Comparison of ENCODE assay signal across 10 mouse cellular contexts in the genomic region with DNA sequence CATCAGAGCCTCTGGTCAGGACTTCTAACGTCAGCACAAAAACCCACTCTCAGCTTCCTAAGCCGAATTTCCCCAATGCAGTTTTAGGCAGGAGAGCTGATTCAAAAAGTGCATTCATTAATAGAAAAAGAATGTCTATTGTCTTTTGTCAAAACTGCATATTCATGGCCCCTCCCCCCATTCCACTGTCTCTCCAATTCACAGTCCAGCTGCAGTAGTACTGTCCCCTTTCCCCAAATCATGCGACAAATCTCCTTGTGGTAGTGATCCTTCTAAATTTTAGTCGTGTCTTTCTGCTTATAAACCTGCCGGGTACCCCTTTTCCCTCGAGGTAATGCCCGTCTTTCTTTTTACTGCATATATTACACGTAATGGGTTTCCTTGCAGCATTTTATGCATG. TPM values are rescaled to one million over a fixed set of nuclear protein-coding genes. Genes with fewer than 3 reads are reported as not detected.
DNase-seq lines count a peak whose midpoint lies in the region; ATAC-seq lines count a peak whose summit lies in the region.
"Had no signal": no experiment of that assay in that cellular context is flagged by ENCODE, and none has a peak within 500 bp of the region (broad histone marks: within the 10 kb centered on the region; RNA-seq: fewer than 3 reads in every experiment).

No protein-coding gene starts in this region.

- no peak overlapping the region for H3K4me3 ChIP-seq in liver, embryonic 12.5 days
- H3K4me3 ChIP-seq in liver, embryonic 11.5 days (ENCODE audit: low read depth, low read length), result no peak overlapping the region
- no peak overlapping the region for H3K4me3 ChIP-seq in embryonic facial prominence, embryonic 14.5 days (ENCODE audit: low read depth, low read length)
- peak overlapping the region; percentile 16 for H3K4me3 ChIP-seq in hindbrain, embryonic 14.5 days (replicated peaks; ENCODE audit: low read length)

- no peak for DNase-seq in liver, embryonic 11.5 days (ENCODE audit: low spot score)
- DNase-seq in embryonic facial prominence, embryonic 14.5 days (ENCODE audit: low spot score), result no peak
- no peak for DNase-seq in hindbrain, embryonic 14.5 days (ENCODE audit: low spot score)
- DNase-seq in naive thymus-derived CD4-positive, alpha-beta T cell, adult 2 months (ENCODE audit: low read depth), result peak; percentile 2
- DNase-seq in right cerebral cortex, postnatal 4 days, result no peak
- DNase-seq in right cerebral cortex, postnatal 10 days (ENCODE audit: low spot score in 2 of 2), result no peak
- no peak for DNase-seq in frontal cortex, postnatal 14 days (ENCODE audit: low spot score in 2 of 2)
- DNase-seq: heart, postnatal 36 days had no signal

- peaks cover 49% of the 10 kb centered on the region for H3K36me3 ChIP-seq in liver, embryonic 12.5 days
- H3K36me3 ChIP-seq in liver, embryonic 11.5 days (ENCODE audit: control insufficient read depth, insufficient read depth, low read length), result peaks cover 27% of the 10 kb centered on the region
- peaks cover 42% of the 10 kb centered on the region for H3K36me3 ChIP-seq in embryonic facial prominence, embryonic 14.5 days (ENCODE audit: control insufficient read depth, insufficient read depth, low read length)
- peaks cover 24% of the 10 kb centered on the region for H3K36me3 ChIP-seq in hindbrain, embryonic 14.5 days (replicated peaks; ENCODE audit: control insufficient read depth, insufficient read depth)

- H3K4me2 ChIP-seq in liver, embryonic 12.5 days, result no peak overlapping the region
- H3K4me2 ChIP-seq in liver, embryonic 11.5 days, result no peak overlapping the region
- peak overlapping the region; percentile 49; the same call in 1 of the 2 replicates for H3K4me2 ChIP-seq in embryonic facial prominence, embryonic 14.5 days (ENCODE audit: low read depth, low read length)
- peak overlapping the region; percentile 45 for H3K4me2 ChIP-seq in hindbrain, embryonic 14.5 days (replicated peaks)

- WGBS in liver, embryonic 12.5 days (ENCODE audit: insufficient replicate concordance), result 65% methylated on average over 8 of the region's 8 CpGs
- whole genome bisulfite sequencing in liver, embryonic 11.5 days, result 71% methylated on average over 8 of the region's 8 CpGs
- 54% methylated on average over 8 of the region's 8 CpGs for WGBS in embryonic facial prominence, embryonic 14.5 days
- 56% methylated on average over 8 of the region's 8 CpGs for WGBS in hindbrain, embryonic 14.5 days

- peaks cover 49% of the 10 kb centered on the region for H3K4me1 ChIP-seq in liver, embryonic 12.5 days
- peaks cover 14% of the 10 kb centered on the region for H3K4me1 ChIP-seq in liver, embryonic 11.5 days (replicated peaks; ENCODE audit: control insufficient read depth, insufficient read depth, low read length)
- no peaks in the 10 kb centered on the region; the same call in 1 of the 2 replicates for H3K4me1 ChIP-seq in embryonic facial prominence, embryonic 14.5 days (ENCODE audit: control insufficient read depth, insufficient read depth, low read length)
- no peaks in the 10 kb centered on the region; the same call in 1 of the 2 replicates for H3K4me1 ChIP-seq in hindbrain, embryonic 14.5 days (replicated peaks; ENCODE audit: control insufficient read depth, insufficient read depth, low read length)

- H3K27me3 ChIP-seq in liver, embryonic 12.5 days (replicated peaks), result 0 out of 2 replicates have a peak, but pooled peaks cover 6% of the 10 kb centered on the region
- H3K27me3 ChIP-seq in liver, embryonic 11.5 days (replicated peaks; ENCODE audit: control insufficient read depth, insufficient read depth, low read length), result no peaks in the 10 kb centered on the region
- no peaks in the 10 kb centered on the region for H3K27me3 ChIP-seq in embryonic facial prominence, embryonic 14.5 days (replicated peaks; ENCODE audit: control insufficient read depth, insufficient read depth, low read length)
- no peaks in the 10 kb centered on the region for H3K27me3 ChIP-seq in hindbrain, embryonic 14.5 days (ENCODE audit: control insufficient read depth, insufficient read depth, low read length)

- H3K9ac ChIP-seq in liver, embryonic 12.5 days, result no peak overlapping the region
- no peak overlapping the region for H3K9ac ChIP-seq in liver, embryonic 11.5 days (ENCODE audit: low read depth, low read length)
- no peak overlapping the region for H3K9ac ChIP-seq in embryonic facial prominence, embryonic 14.5 days (ENCODE audit: low read depth, low read length)
- H3K9ac ChIP-seq in hindbrain, embryonic 14.5 days, result no peak overlapping the region

- 0 out of 2 replicates have a peak overlapping the region, but pooled peaks have one; percentile 37 for H3K27ac ChIP-seq in liver, embryonic 12.5 days
- H3K27ac ChIP-seq in liver, embryonic 11.5 days (ENCODE audit: low read depth, low read length), result no peak overlapping the region
- H3K27ac ChIP-seq in embryonic facial prominence, embryonic 14.5 days (replicated peaks; ENCODE audit: low read depth, low read length), result no peak overlapping the region; the same call in 1 of the 2 replicates
- no peak overlapping the region for H3K27ac ChIP-seq in hindbrain, embryonic 14.5 days

- H3K9me3 ChIP-seq in liver, embryonic 12.5 days (replicated peaks), result no peaks in the 10 kb centered on the region
- H3K9me3 ChIP-seq in liver, embryonic 11.5 days (ENCODE audit: control insufficient read depth, low read length), result no peaks in the 10 kb centered on the region
- H3K9me3 ChIP-seq in embryonic facial prominence, embryonic 14.5 days (ENCODE audit: control insufficient read depth, low read length), result no peaks in the 10 kb centered on the region
- no peaks in the 10 kb centered on the region for H3K9me3 ChIP-seq in hindbrain, embryonic 14.5 days (ENCODE audit: control insufficient read depth, low read length)
- H3K9me3 ChIP-seq: G1E had no signal

- no peak for ATAC-seq in liver, embryonic 12.5 days
- no peak for ATAC-seq in liver, embryonic 11.5 days (replicated peaks; ENCODE audit: low FRiP score)
- no peak for ATAC-seq in embryonic facial prominence, embryonic 14.5 days (ENCODE audit: low read depth)
- no peak for ATAC-seq in hindbrain, embryonic 14.5 days (ENCODE audit: low FRiP score)

RNA-seq across cellular contexts. Expression of a gene that starts 30.3 kb away (rescaled TPM):
- 309 TPM in 2 replicates for polyA plus RNA-seq in liver, embryonic 12.5 days (2016; fragmentation: Nextera tagmentation; extraction: Ambion mirVana)
- polyA plus RNA-seq in liver, embryonic 11.5 days (2014; fragmentation: Nextera tagmentation; extraction: Ambion mirVana), result 150 and 153 TPM in 2 replicates
- 94.2 and 111 TPM in 2 replicates for polyA plus RNA-seq in embryonic facial prominence, embryonic 14.5 days (2014; fragmentation: Nextera tagmentation; extraction: Ambion mirVana)
- polyA plus RNA-seq in hindbrain, embryonic 14.5 days (2014; fragmentation: Nextera tagmentation; extraction: Ambion mirVana), result 86.5 and 92.1 TPM in 2 replicates

RNA-seq across cellular contexts. Expression of a gene that starts 35.2 kb away (rescaled TPM):
- 3.6 and 3.8 TPM in 2 replicates for polyA plus RNA-seq in liver, embryonic 12.5 days (2016; fragmentation: Nextera tagmentation; extraction: Ambion mirVana)
- 5.4 and 8.1 TPM in 2 replicates for polyA plus RNA-seq in liver, embryonic 11.5 days (2014; fragmentation: Nextera tagmentation; extraction: Ambion mirVana)
- polyA plus RNA-seq in embryonic facial prominence, embryonic 14.5 days (2014; fragmentation: Nextera tagmentation; extraction: Ambion mirVana), result 4.0 and 5.1 TPM in 2 replicates
- polyA plus RNA-seq in hindbrain, embryonic 14.5 days (2014; fragmentation: Nextera tagmentation; extraction: Ambion mirVana), result 3.2 and 4.9 TPM in 2 replicates

RNA-seq across cellular contexts. Expression of a gene that starts 51.0 kb away (rescaled TPM):
- polyA plus RNA-seq in liver, embryonic 12.5 days (2016; fragmentation: Nextera tagmentation; extraction: Ambion mirVana), result 328 and 333 TPM in 2 replicates
- polyA plus RNA-seq in liver, embryonic 11.5 days (2014; fragmentation: Nextera tagmentation; extraction: Ambion mirVana), result 263 and 274 TPM in 2 replicates
- polyA plus RNA-seq in embryonic facial prominence, embryonic 14.5 days (2014; fragmentation: Nextera tagmentation; extraction: Ambion mirVana), result 2.2 and 2.6 TPM in 2 replicates
- polyA plus RNA-seq in hindbrain, embryonic 14.5 days (2014; fragmentation: Nextera tagmentation; extraction: Ambion mirVana), result 0.77 and 2.5 TPM in 2 replicates

RNA-seq across cellular contexts. Expression of a gene that starts 56.3 kb away (rescaled TPM):
- polyA plus RNA-seq in liver, embryonic 12.5 days (2016; fragmentation: Nextera tagmentation; extraction: Ambion mirVana), result 114 and 121 TPM in 2 replicates
- polyA plus RNA-seq in liver, embryonic 11.5 days (2014; fragmentation: Nextera tagmentation; extraction: Ambion mirVana), result 169 and 174 TPM in 2 replicates
- polyA plus RNA-seq in embryonic facial prominence, embryonic 14.5 days (2014; fragmentation: Nextera tagmentation; extraction: Ambion mirVana), result 243 and 256 TPM in 2 replicates
- polyA plus RNA-seq in hindbrain, embryonic 14.5 days (2014; fragmentation: Nextera tagmentation; extraction: Ambion mirVana), result 221 and 251 TPM in 2 replicates

Comparison
In these comparisons a context has a peak if more than half of its experiments do, and no peak if none do; other contexts are left out.
1. H3K4me2 ChIP-seq: peak in embryonic facial prominence, embryonic 14.5 days (single experiment) and hindbrain, embryonic 14.5 days (single experiment); none in liver, embryonic 12.5 days (single experiment) and liver, embryonic 11.5 days (single experiment).
2. RNA of a gene that starts 51.0 kb away (polyA plus RNA-seq): 328 to 333 TPM in liver, embryonic 12.5 days and 263 to 274 TPM in liver, embryonic 11.5 days; 0.77 to 2.5 TPM in hindbrain, embryonic 14.5 days and 2.2 to 2.6 TPM in embryonic facial prominence, embryonic 14.5 days; every median in the first group is over 10 times any median in the second.